Mouse (Mus musculus) ES-E14 (cell line): ENCODE results near the gene Nhlh2. TPM values are rescaled to one million over a fixed set of nuclear protein-coding genes. Genes with fewer than 3 reads are reported as not detected.

Experiments
- DNase-seq: peaks from one replicate; pipeline ENCODE4 v3.0.0-alpha.2; 2013; ENCODE audit warnings: low read depth, low spot score
- H3K27ac ChIP-seq: 2 replicates; pipeline ENCODE4 v1.5.1; 2012; ENCODE audit warnings: low read depth, mild to moderate bottlenecking, low read length, moderate library complexity, mixed read lengths; ENCODE audit not compliant: poor library complexity, insufficient read depth, severe bottlenecking
- H3K36me3 ChIP-seq: 2 replicates; pipeline ENCODE4 v1.6.1; 2012; ENCODE audit warnings: mild to moderate bottlenecking, low read length, moderate library complexity, mixed read lengths; ENCODE audit not compliant: control insufficient read depth, poor library complexity, insufficient read depth, severe bottlenecking
- H3K4me1 ChIP-seq, 2 experiments: fragments of 150-350 bp in 1 of 2; sonication (generic) in 1 of 2; 2 replicates each; pipeline ENCODE4 v1.6.1; 2012; ENCODE audit warnings: low read length in 2 of 2, mild to moderate bottlenecking in 1 of 2, mixed read lengths in 1 of 2; ENCODE audit not compliant: control insufficient read depth in 2 of 2, insufficient read depth in 2 of 2, poor library complexity in 1 of 2
- H3K4me3 ChIP-seq, 2 experiments: fragments of 150-350 bp in 1 of 2; sonication (generic) in 1 of 2; 2 replicates each; pipeline ENCODE4 v1.5.1; 2012; ENCODE audit warnings: low read length in 2 of 2, low read depth in 1 of 2, mild to moderate bottlenecking in 1 of 2, mixed read lengths in 1 of 2; ENCODE audit not compliant: insufficient read depth in 1 of 2, poor library complexity in 1 of 2, severe bottlenecking in 1 of 2
- H3K9ac ChIP-seq: 2 replicates; pipeline ENCODE4 v1.6.1; 2012; ENCODE audit warnings: low read depth, mild to moderate bottlenecking, low read length, mixed read lengths; ENCODE audit not compliant: poor library complexity, insufficient read depth, severe bottlenecking
- H3K9me3 ChIP-seq: fragments of 150-350 bp; sonication (generic); 2 replicates; pipeline ENCODE4 v1.6.1; 2012; ENCODE audit warnings: low read depth, mild to moderate bottlenecking, low read length; ENCODE audit not compliant: control insufficient read depth, insufficient read depth
- CHD2 ChIP-seq: IDR thresholded peaks from 2 replicates; pipeline ENCODE4 v1.6.1; 2014; ENCODE audit warnings: mild to moderate bottlenecking, low read depth, low read length, inconsistent platforms
- HCFC1 ChIP-seq: IDR thresholded peaks from 2 replicates; pipeline ENCODE4 v1.6.1; 2012; ENCODE audit warnings: low read length, inconsistent platforms, borderline replicate concordance; ENCODE audit not compliant: insufficient read depth
- MAFK ChIP-seq: IDR thresholded peaks from 2 replicates; pipeline ENCODE4 v1.6.1; 2014; ENCODE audit warnings: mild to moderate bottlenecking, low read depth, low read length, inconsistent platforms; ENCODE audit not compliant: insufficient read depth
- ZC3H11A ChIP-seq: IDR thresholded peaks from 2 replicates; pipeline ENCODE4 v1.6.1; 2012; ENCODE audit warnings: low read depth, mild to moderate bottlenecking, inconsistent platforms, low read length, borderline replicate concordance
- ZNF384 ChIP-seq: IDR thresholded peaks from 2 replicates; pipeline ENCODE4 v1.6.1; 2012; ENCODE audit warnings: low read depth, low read length, inconsistent platforms
- in situ Hi-C, 2 experiments: fragments of 600-800 bp; cut with MboI; formaldehyde crosslinking; loops; one replicate each; pipeline ENCODE4 v1.15.1; 2025; ENCODE audit warnings: low sequenced_read_pairs in 2 of 2, inconsistent platforms in 1 of 2; ENCODE audit not compliant: unreplicated experiment in 2 of 2
- total RNA-seq: library from RNA; depleted of rRNA; stranded (reverse); fragments of 300-350 nt; gene quantifications from 2 replicates; pipeline ENCODE4 v1.2.3, GENCODE M21; 2012

Gene Nhlh2
- total RNA-seq, 1 experiment: not detected

- H3K4me1 ChIP-seq: no peaks in the 10 kb centered on the region
- no peak for DNase-seq
- no peaks in the 10 kb centered on the region for H3K36me3 ChIP-seq
- TF ChIP-seq CHD2 (no peak), MAFK (no peak), ZC3H11A (no peak), ZNF384 (no peak), HCFC1 (no peak)
- H3K9me3 ChIP-seq: no peaks in the 10 kb centered on the region
- H3K4me3 ChIP-seq: no peak overlapping the region
- no peak overlapping the region for H3K9ac ChIP-seq
- in situ Hi-C loops: no loop called here
- no peak overlapping the region for H3K27ac ChIP-seq
These were observed 24.2 kb upstream of the Nhlh2 start for GRCm38 (mm10) chr3:101985634-101986033.

- Histone ChIP-seq H3K9ac (no peak overlapping the region), H3K4me1 (no peaks in the 10 kb centered on the region), H3K9me3 (no peaks in the 10 kb centered on the region), H3K27ac (no peak overlapping the region), H3K4me3 (no peak overlapping the region), H3K36me3 (no peaks in the 10 kb centered on the region)
- in situ Hi-C loops: no loop called here
- no peak for DNase-seq
- TF ChIP-seq CHD2: no peak
- no peak for TF ChIP-seq HCFC1
- TF ChIP-seq ZNF384: no peak
- no peak for TF ChIP-seq ZC3H11A
- no peak for TF ChIP-seq MAFK
These were observed 19.7 kb upstream of the Nhlh2 start for GRCm38 (mm10) chr3:101990136-101990535.

GRCm38 (mm10) chr3:101990995-101991516 lies 18.8 kb upstream of the Nhlh2 start:
- TF ChIP-seq MAFK: no peak
- TF ChIP-seq HCFC1: no peak
- no peak for TF ChIP-seq ZC3H11A
- no peak for TF ChIP-seq CHD2
- no peak for TF ChIP-seq ZNF384
- H3K9me3 ChIP-seq: no peaks in the 10 kb centered on the region
- no peak for DNase-seq
- no peak overlapping the region for H3K27ac ChIP-seq
- H3K9ac ChIP-seq: no peak overlapping the region
- no peaks in the 10 kb centered on the region for H3K4me1 ChIP-seq
- in situ Hi-C loops: no loop called here
- no peaks in the 10 kb centered on the region for H3K36me3 ChIP-seq
- H3K4me3 ChIP-seq: no peak overlapping the region

- TF ChIP-seq ZC3H11A: no peak
- no peak for TF ChIP-seq ZNF384
- no peaks in the 10 kb centered on the region for H3K9me3 ChIP-seq
- no peak overlapping the region for H3K27ac ChIP-seq
- no peaks in the 10 kb centered on the region for H3K36me3 ChIP-seq
- DNase-seq: no peak
- no peak overlapping the region for H3K4me3 ChIP-seq
- in situ Hi-C loops: no loop called here
- no peak overlapping the region for H3K9ac ChIP-seq
- no peaks in the 10 kb centered on the region for H3K4me1 ChIP-seq
These were observed 12.0 kb upstream of the Nhlh2 start for GRCm38 (mm10) chr3:101997851-101998250.

DNA sequence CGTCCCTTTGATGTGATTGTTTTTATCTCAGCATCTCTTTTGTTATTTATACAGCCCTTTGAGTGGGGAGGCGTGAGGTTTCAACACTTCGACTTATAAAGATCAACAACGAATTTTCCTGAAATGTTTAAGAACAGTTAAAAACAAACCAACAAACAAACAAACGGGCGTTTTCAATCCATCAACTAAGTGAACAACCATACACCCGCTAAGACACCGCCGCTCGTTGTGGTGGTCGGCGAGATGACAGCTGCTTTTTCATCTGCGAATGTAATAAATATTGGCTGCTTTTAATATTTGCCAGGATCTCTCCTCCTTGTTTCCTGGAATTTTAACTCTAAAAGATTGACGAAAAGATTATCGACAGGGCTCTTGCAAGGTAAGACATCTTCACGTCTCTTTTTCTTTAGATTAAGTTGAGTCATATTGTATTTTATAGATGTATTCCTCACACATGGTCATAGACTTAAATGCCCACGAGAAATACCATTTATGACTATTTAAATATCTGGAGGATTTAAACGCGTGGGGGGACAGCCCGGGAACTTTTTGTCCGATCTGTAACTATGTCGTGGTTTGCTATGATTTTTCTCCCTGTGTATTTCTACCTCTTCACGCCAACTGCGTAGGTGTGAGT lies 923 bp downstream of the Nhlh2 start:
- no peak for DNase-seq

More for the DNA sequence above, 923 bp downstream of the Nhlh2 start:
- in situ Hi-C loops: no loop called here
- Histone ChIP-seq H3K4me3 (no peak overlapping the region), H3K36me3 (no peaks in the 10 kb centered on the region), H3K4me1 (no peaks in the 10 kb centered on the region), H3K27ac (no peak overlapping the region), H3K9ac (no peak overlapping the region), H3K9me3 (no peaks in the 10 kb centered on the region)
- TF ChIP-seq ZNF384 (no peak), ZC3H11A (no peak), MAFK (no peak), CHD2 (no peak), HCFC1 (no peak)
